Mouse (Mus musculus) cerebellum, postnatal 10 days (tissue): Measurements from ENCODE around the gene Rab25.

Experiments
- DNase-seq, 2 experiments: peaks; one replicate each; pipeline ENCODE4 v3.0.0; 2021; ENCODE audit warnings: mixed read lengths in 2 of 2

The Rab25 gene

GRCm38 (mm10) chr3:88541622-88542401 lies 6.3 kb downstream of the Rab25 start:
- peak; percentile 96 to 97 for DNase-seq

DNA sequence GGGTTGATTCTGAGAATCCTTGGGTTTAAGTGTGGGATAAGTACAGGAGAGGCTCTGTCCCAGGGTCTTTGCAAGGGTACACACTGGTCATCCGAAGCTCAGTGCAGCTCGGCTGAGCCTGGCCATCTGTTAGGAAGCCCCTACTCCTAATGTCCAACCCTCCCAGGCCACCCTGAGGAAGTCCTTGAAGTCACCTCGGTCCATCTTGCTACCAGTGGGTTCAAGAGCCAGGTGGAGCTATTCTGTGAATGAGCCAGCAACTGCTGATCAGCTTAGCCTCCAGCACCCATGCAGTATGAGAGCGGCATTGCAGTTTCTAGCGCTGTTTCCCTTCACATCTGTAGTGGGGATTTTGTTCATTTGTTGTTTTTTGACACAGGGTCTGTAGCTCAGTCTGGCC lies 8.0 kb downstream of the Rab25 start:
- peak; percentile 64 for DNase-seq

GRCm38 (mm10) chr3:88539397-88539796 lies 8.7 kb downstream of the Rab25 start:
- DNase-seq: peak; percentile 70 to 77

GRCm38 (mm10) chr3:88538271-88539145 lies 9.6 kb downstream of the Rab25 start:
- no peak for DNase-seq

DNA sequence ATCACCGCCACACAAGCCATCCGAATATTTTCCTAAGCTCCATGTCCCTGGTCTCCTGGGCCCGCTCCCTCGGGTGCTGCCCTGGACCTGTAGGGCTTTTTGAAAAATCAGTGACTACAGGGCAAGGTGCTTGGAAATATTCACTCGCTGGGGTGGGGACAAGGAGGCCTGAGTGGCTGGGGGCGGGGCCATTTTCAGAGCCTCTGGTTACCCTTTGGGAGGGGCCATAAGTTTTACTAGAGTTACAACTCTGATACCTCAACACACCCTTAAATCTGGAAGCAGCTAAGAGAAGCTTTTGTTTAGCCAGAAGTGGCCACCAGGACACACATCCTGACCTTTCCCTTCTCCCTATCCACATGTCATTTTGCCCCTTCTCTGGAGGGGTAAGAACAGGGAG lies 11.0 kb downstream of the Rab25 start:
- no peak for DNase-seq

DNA sequence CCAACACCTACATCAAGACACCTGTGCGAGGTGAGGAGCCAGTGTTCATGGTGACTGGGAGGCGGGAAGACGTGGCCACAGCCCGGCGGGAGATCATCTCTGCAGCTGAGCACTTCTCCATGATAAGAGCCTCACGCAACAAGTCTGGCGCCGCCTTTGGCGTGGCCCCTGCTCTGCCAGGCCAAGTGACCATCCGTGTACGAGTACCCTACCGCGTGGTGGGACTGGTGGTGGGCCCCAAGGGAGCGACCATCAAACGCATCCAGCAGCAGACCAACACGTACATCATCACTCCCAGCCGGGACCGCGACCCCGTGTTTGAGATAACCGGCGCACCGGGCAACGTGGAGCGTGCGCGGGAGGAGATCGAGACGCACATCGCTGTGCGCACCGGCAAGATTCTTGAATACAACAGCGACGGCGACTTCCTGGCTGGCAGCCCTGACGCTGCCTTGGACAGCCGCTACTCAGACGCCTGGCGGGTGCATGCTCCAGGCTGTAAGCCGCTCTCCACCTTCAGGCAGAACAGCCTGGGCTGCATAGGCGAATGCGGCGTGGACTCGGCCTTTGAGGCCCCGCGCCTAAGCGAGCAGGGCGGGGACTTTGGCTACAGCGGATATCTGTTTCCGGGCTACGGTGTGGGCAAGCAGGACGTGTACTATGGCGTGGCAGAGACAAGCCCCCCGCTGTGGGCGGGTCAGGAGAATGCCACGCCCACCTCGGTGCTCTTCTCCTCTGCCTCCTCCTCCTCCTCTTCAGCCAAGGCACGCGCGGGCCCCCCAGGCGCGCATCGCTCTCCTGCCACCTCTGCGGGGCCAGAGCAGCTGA lies 11.8 kb downstream of the Rab25 start:
- DNase-seq: peak; percentile 81 to 82

- no peak for DNase-seq
Measured at GRCm38 (mm10) chr3:88535527-88535926, 12.6 kb downstream of the Rab25 start.

DNA sequence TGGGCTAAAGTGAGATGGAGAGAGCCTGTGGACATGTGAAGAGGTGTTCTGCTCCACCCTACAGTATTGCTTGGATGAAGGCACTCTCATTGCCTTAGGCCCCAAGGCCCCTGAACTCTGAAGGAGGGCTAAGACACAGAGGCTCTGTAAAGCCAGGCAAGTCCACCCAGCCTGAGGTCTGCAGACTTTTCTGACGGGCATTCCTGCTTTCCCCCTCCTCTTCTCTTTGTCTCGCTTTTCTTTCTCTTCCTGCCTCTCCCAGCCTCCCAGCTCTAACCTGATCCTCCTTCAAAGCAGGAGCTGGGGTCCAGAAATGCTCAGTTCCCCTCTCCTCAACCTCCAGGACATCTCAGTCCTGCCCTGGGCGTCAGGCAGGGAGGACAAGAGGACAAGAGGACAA lies 13.1 kb downstream of the Rab25 start:
- no peak for DNase-seq

DNA sequence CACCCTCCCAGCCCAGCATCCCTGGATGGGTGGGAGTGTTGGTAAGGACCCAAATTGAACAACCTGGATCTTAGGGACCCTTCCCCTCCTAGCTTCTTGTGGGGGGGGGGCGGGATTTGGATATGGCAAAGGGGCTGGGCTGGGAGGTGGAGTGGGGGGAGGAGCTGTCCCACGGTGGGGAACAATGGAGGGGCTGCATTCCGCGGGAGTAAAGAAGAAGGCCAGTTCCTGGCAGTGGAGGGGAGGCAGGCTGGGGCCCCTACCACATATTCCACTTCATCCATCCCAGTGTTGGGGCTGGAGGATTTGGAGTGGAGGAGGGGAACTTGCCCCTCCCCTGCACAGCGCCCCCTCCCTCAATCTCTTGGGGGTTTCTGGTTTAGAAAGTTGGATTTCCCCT lies 14.4 kb downstream of the Rab25 start:
- DNase-seq: peak in 1 of 2 experiments; percentile 52

- DNase-seq: peak; percentile 65 to 71
Measured at GRCm38 (mm10) chr3:88532689-88533511, 15.2 kb downstream of the Rab25 start.

GRCm38 (mm10) chr3:88532299-88532674 lies 15.8 kb downstream of the Rab25 start, which contains the start of gene Mex3a:
TSS of gene Mex3a (plus strand) at chr3:88532395.
- peak; percentile 58 to 61 for DNase-seq

GRCm38 (mm10) chr3:88531348-88532298 lies 16.5 kb downstream of the Rab25 start:
- peak; percentile 95 to 96 for DNase-seq

GRCm38 (mm10) chr3:88530082-88530864 lies 17.8 kb downstream of the Rab25 start:
- DNase-seq: no peak

GRCm38 (mm10) chr3:88529204-88530000 lies 18.7 kb downstream of the Rab25 start:
- no peak for DNase-seq

DNA sequence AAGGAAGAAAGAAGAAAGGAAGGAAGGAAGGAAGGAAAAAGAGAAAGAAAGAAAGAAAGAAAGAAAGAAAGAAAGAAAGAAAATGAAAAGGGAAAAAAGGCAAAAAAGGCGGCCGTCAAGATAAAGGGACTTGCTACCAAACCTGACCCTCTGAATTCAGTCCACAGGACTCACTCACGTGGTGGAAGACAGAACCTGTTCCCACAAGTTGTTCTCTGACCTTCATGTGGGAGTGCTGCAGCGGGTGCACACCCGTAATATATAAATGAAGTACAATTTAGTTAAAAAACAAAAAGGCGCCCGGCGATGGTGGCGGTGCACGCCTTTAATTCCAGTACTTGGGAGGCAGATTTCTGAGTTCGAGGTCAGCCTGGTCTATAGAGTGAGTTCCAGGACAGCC lies 19.5 kb downstream of the Rab25 start:
- no peak for DNase-seq

- DNase-seq: peak in 1 of 2 experiments; percentile 62
Measured at GRCm38 (mm10) chr3:88527565-88527964, 20.5 kb downstream of the Rab25 start.

- DNase-seq: peak; percentile 93 to 94
Measured at GRCm38 (mm10) chr3:88526157-88527131, 21.7 kb downstream of the Rab25 start.

DNA sequence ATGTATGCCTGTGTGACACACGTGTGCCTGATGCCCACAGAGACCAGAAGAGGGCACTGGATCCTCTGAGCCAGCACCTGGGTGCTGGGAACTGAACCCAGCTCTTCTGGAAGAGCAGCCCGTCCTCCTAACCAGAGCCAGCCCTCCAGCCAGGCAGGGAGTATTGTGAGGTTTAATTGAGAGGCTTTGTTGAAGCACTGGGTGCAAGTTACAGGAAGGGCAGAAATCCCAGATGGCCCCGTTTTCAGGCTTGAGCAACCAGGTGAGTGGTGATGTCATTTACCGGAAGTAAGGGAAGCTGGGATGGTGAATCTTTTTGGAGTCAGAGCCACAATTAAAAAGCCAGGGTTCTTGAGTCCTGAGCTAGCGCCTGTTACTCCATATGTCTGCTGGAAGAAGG lies 23.1 kb downstream of the Rab25 start:
- no peak for DNase-seq
